11 mouse cellular contexts compared by ENCODE assay signal in genomic region chr19:55232136-55232535, GRCm38 (mm10). TPM values are rescaled to one million over a fixed set of nuclear protein-coding genes. Genes with fewer than 3 reads are reported as not detected.
DNase-seq lines count a peak whose midpoint lies in the region; ATAC-seq lines count a peak whose summit lies in the region.
"Had no signal": no experiment of that assay in that cellular context is flagged by ENCODE, and none has a peak within 500 bp of the region (broad histone marks: within the 10 kb centered on the region; RNA-seq: fewer than 3 reads in every experiment).

No protein-coding gene starts in this region.

- 61% methylated on average over 8 of the region's 8 CpGs for WGBS in intestine, embryonic 14.5 days

- intact Hi-C loops in gastrocnemius, postnatal 14 days (cut with DNase I; ENCODE audit: low total_unique reads) = no loop called here

- H3K4me3 ChIP-seq in intestine, embryonic 14.5 days (ENCODE audit: low read depth, low read length) = no peak overlapping the region
- H3K4me3 ChIP-seq: embryonic facial prominence, embryonic 15.5 days; midbrain, embryonic 13.5 days had no signal

- H3K36me3 ChIP-seq in intestine, embryonic 14.5 days (ENCODE audit: control insufficient read depth, insufficient read depth, low read length) = no peaks in the 10 kb centered on the region
- H3K36me3 ChIP-seq: embryonic facial prominence, embryonic 15.5 days; midbrain, embryonic 13.5 days had no signal

- peak; percentile 62; the same call in 1 of the 2 replicates for ATAC-seq in intestine, embryonic 14.5 days (replicated peaks; ENCODE audit: low FRiP score, low TSS enrichment, low read depth)
- ATAC-seq: midbrain, embryonic 13.5 days had no signal

- no peaks in the 10 kb centered on the region for H3K9me3 ChIP-seq in intestine, embryonic 14.5 days (ENCODE audit: control insufficient read depth, low read length)
- H3K9me3 ChIP-seq: embryonic facial prominence, embryonic 15.5 days; midbrain, embryonic 13.5 days had no signal

- no peak overlapping the region for H3K27ac ChIP-seq in intestine, embryonic 14.5 days (ENCODE audit: low read depth)
- H3K27ac ChIP-seq: embryonic facial prominence, embryonic 15.5 days; midbrain, embryonic 13.5 days had no signal

- no peak overlapping the region for H3K9ac ChIP-seq in intestine, embryonic 14.5 days (ENCODE audit: low read length)
- H3K9ac ChIP-seq: embryonic facial prominence, embryonic 15.5 days; midbrain, embryonic 13.5 days had no signal

- peak; percentile 8 for DNase-seq in gastrocnemius, postnatal 14 days
- no peak for DNase-seq in gastrocnemius, postnatal 4 days (ENCODE audit: low spot score in 2 of 2)
- peak; percentile 84 for DNase-seq in adrenal gland, postnatal 14 days
- DNase-seq in intestine, embryonic 14.5 days (ENCODE audit: low spot score) = no peak
- DNase-seq in lung, postnatal 36 days = peak; percentile 63
- DNase-seq in embryo, embryonic 10 days (ENCODE audit: low spot score) = no peak
- no peak for DNase-seq in gastrocnemius, postnatal 10 days
- no peak for DNase-seq in gastrocnemius, postnatal 25 days

- H3K27me3 ChIP-seq in intestine, embryonic 14.5 days (replicated peaks; ENCODE audit: control insufficient read depth, insufficient read depth, low read length) = no peaks in the 10 kb centered on the region
- H3K27me3 ChIP-seq: embryonic facial prominence, embryonic 15.5 days; midbrain, embryonic 13.5 days had no signal

- H3K4me1 ChIP-seq in intestine, embryonic 14.5 days (replicated peaks; ENCODE audit: control insufficient read depth, insufficient read depth, low read length) = no peaks in the 10 kb centered on the region
- H3K4me1 ChIP-seq: embryonic facial prominence, embryonic 15.5 days had no signal

- no peak overlapping the region for H3K4me2 ChIP-seq in intestine, embryonic 14.5 days (ENCODE audit: low read length)
- H3K4me2 ChIP-seq: embryonic facial prominence, embryonic 15.5 days; midbrain, embryonic 13.5 days had no signal

RNA-seq across cellular contexts. Expression of gene Gucy2g, which starts 8.9 kb away (rescaled TPM):
- under 1 TPM; 0.10 to 0.24 TPM for total RNA-seq in gastrocnemius, postnatal 14 days (2021)
- under 1 TPM in 1 of 2 experiments, not detected in 1; 0.10 TPM for total RNA-seq in gastrocnemius, postnatal 4 days (2021)
- not detected in 2 replicates for total RNA-seq in adrenal gland, postnatal 14 days (2021)
- not detected in 2 replicates for polyA plus RNA-seq in intestine, embryonic 14.5 days (2014; fragmentation: Nextera tagmentation; extraction: Ambion mirVana)
- total RNA-seq in gastrocnemius, postnatal 10 days (2021) = under 1 TPM; 0.11 to 0.16 TPM
- under 1 TPM in 1 of 2 experiments, not detected in 1; 0.23 TPM for total RNA-seq in gastrocnemius, postnatal 25 days (2021)

RNA-seq across cellular contexts. Expression of gene Acsl5, which starts 19.6 kb away (rescaled TPM):
- 1 to 10 TPM; 7.4 to 9.3 TPM for total RNA-seq in gastrocnemius, postnatal 14 days (2021)
- 10 to 100 TPM; 12.0 to 12.4 TPM for total RNA-seq in gastrocnemius, postnatal 4 days (2021)
- total RNA-seq in adrenal gland, postnatal 14 days (2021) = 80.5 and 115 TPM in 2 replicates
- polyA plus RNA-seq in intestine, embryonic 14.5 days (2014; fragmentation: Nextera tagmentation; extraction: Ambion mirVana) = 86.5 and 93.2 TPM in 2 replicates
- total RNA-seq in gastrocnemius, postnatal 10 days (2021) = 10 to 100 TPM in 1 of 2 experiments, 1 to 10 TPM in 1; 6.2 to 12.6 TPM
- total RNA-seq in gastrocnemius, postnatal 25 days (2021) = 1 to 10 TPM; 3.8 to 4.5 TPM

RNA-seq across cellular contexts. Expression of gene Tectb, which starts 51.6 kb away (rescaled TPM):
- total RNA-seq in gastrocnemius, postnatal 14 days (2021) = under 1 TPM; 0.64 to 0.66 TPM
- under 1 TPM; 0.22 to 0.29 TPM for total RNA-seq in gastrocnemius, postnatal 4 days (2021)
- 0.78 and 0.79 TPM in 2 replicates for total RNA-seq in adrenal gland, postnatal 14 days (2021)
- not detected in 2 replicates for polyA plus RNA-seq in intestine, embryonic 14.5 days (2014; fragmentation: Nextera tagmentation; extraction: Ambion mirVana)
- total RNA-seq in gastrocnemius, postnatal 10 days (2021) = 1 to 10 TPM in 1 of 2 experiments, under 1 TPM in 1; 0.79 to 1.3 TPM
- under 1 TPM in 1 of 2 experiments, not detected in 1; 0.49 TPM for total RNA-seq in gastrocnemius, postnatal 25 days (2021)
- polyA plus RNA-seq: spleen, adult 2 months had no signal

Comparison
In these comparisons a context has a peak if more than half of its experiments do, and no peak if none do; other contexts are left out.
1. DNase-seq: peak in gastrocnemius, postnatal 14 days (single experiment), adrenal gland, postnatal 14 days (single experiment) and lung, postnatal 36 days (single experiment); none in gastrocnemius, postnatal 4 days (0 of 2), intestine, embryonic 14.5 days (single experiment), embryo, embryonic 10 days (single experiment), gastrocnemius, postnatal 10 days (single experiment) and gastrocnemius, postnatal 25 days (single experiment).